Mouse (Mus musculus): ENCODE measurements at regions not wholly inside any gene's neighbourhood (a gene's known extent, or its start where the extent isn't known, plus 50 kb on each side); places are given as distances from the start of the nearest gene placed in this dataset.
"Not testable (repeated sequence)": the region's sequence is repeated elsewhere in the genome, so short reads cannot be mapped to it uniquely, and the experiment has no call there.

DNA sequence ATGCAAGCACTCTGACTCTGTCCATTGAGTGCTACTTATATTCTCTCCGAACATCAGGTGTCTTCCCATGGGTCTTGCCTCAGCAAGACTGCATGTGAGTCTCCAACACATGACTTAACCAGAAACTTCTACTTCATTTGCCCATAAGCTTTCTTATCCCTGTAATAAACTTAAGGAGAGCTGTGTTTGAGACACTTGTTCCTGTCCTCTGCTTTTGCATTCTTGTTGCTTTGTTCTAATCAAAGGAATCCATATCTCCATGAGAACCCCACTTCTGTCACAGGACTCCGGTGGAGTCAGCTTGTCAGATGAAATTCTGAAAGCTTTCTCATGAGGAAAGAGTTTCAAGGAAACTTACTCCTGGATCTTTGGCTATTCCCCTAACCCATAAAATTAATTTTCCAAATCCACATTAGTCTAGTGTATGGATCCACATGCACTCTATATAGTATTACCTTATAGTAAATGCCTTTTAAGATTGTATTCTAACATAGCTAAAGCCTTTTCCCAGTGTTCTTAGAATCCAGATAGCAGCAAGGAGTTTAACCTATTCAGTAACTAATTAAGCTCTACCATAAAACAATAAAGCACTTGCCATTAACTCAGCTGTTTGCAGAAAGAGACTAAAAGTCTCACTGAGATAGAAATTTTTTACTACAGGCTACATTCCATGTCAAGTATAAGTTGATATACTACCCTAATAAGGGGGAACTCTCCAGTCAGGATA, 397.4 kb downstream of the Grxcr1 start:
- not testable (repeated sequence) for DNase-seq

DNA sequence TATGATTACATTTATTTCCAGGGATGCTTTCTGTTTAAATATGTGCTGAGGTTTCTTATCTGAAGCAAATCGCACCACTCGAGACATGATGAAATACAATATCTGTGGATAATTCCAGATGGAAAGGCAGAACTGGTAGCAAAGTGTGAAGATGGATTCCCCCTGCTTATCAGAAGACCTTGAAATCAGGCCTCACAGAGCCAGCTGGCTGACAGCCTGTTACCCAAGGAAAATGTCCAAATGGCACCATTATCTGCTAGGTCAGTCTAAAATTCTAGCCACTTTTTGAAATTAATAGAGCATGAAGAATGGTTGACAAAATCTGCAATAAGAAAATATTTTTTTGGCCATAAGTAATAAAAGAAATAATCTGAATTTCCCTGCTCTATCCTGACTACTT, 438.5 kb downstream of the Grxcr1 start:
- peak; percentile 92 for DNase-seq

DNA sequence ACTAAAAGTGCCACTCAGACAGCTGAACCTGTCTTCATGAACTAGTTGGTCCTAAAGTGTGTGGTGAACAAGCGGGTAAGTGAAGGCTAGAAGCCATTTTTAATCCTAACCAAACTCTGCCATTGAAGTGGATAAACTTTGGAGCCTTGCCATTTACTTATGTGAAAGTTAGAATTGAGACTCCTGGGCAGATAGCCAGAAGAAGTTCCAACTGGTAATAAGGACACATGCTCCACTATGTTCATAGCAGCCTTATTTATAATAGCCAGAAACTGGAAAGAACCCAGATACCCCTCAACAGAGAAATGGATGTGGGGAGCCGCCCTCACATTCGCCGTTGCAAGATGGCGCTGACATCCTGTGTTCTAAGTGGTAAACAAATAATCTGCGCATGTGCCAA, 439.7 kb downstream of the Grxcr1 start:
- DNase-seq, result peak; percentile 25
